Mouse (Mus musculus): Measurements from ENCODE around the gene Grb7. TPM values are rescaled to one million over a fixed set of nuclear protein-coding genes. Genes with fewer than 3 reads are reported as not detected.

Grb7 gene
- total and polyA plus RNA-seq, 3 experiments = 4.5 to 11.5 (median 8.0) TPM

- no peak for TF ChIP-seq NELFE (IDR thresholded peaks at IDR 0.05; ENCODE audit: low read depth, low read length)
Measured at GRCm38 (mm10) chr11:98492959-98493358, 46.8 kb downstream of the Grb7 start (continued).

- H3K4me1 ChIP-seq (ENCODE audit: control insufficient read depth in 1 of 2, insufficient read depth in 2 of 2) = peaks cover 38 to 98% of the 10 kb centered on the region in 2 experiments
- no peaks in the 10 kb centered on the region for H3K9me3 ChIP-seq (replicated peaks; ENCODE audit: low read length)
- peak overlapping the region; percentile 11 to 33 (median 25) for H3K4me3 ChIP-seq (replicated peaks in 1 of 3; ENCODE audit: low read depth in 2 of 3, low read length in 2 of 3, poor library complexity in 1 of 3)
- dilution Hi-C loops (cut with MboI; ENCODE audit: extremely low pct_ligation_motif_present, extremely low pct_unique_long_range_greater_than_20kb, low sequenced_read_pairs) (no loop called here), in situ Hi-C loops (cut with MboI; ENCODE audit: low pct_ligation_motif_present, low pct_unique_long_range_greater_than_20kb, low sequenced_read_pairs) (no loop called here)
- TF ChIP-seq JUN (IDR thresholded peaks at IDR 0.05; ENCODE audit: insufficient read depth, low read depth, low read length) = no peak
- TF ChIP-seq CHD2 (IDR thresholded peaks at IDR 0.05; ENCODE audit: low read length) = 0 out of 2 replicates have a peak, but pooled peaks have one; percentile 7
- no peak for TF ChIP-seq KAT2A (IDR thresholded peaks at IDR 0.05; ENCODE audit: insufficient replicate concordance, low read length)
- TF ChIP-seq MAX (IDR thresholded peaks at IDR 0.05; ENCODE audit: low read length) = peak; percentile 8; the same call in 1 of the 2 replicates
- TF ChIP-seq MXI1 (IDR thresholded peaks at IDR 0.05; ENCODE audit: low read depth, low read length) = peak; percentile 80; the same call in 1 of the 2 replicates
- TF ChIP-seq ZMIZ1 (IDR thresholded peaks at IDR 0.05; ENCODE audit: low read depth, low read length) = peak; percentile 55; the same call in 1 of the 2 replicates
- peak; percentile 66; the same call in 1 of the 2 replicates for TF ChIP-seq TBP (conservative IDR thresholded peaks at IDR 0.05; ENCODE audit: low read depth, low read length)
- peak; percentile 83; the same call in 1 of the 2 replicates for TF ChIP-seq CHD1 (IDR thresholded peaks at IDR 0.05; ENCODE audit: low read depth, low read length)
- TF ChIP-seq ZKSCAN1 (IDR thresholded peaks at IDR 0.05; ENCODE audit: borderline replicate concordance, low read depth, low read length) = no peak
- no peak for TF ChIP-seq ZNF384 (IDR thresholded peaks at IDR 0.05; ENCODE audit: low read depth, low read length)
- no peak for TF ChIP-seq USF2 (conservative IDR thresholded peaks at IDR 0.05; ENCODE audit: low read depth, low read length)
- TF ChIP-seq EP300 (IDR thresholded peaks at IDR 0.05; ENCODE audit: low read length) = no peak
- no peak for TF ChIP-seq IRF4 (IDR thresholded peaks at IDR 0.05; ENCODE audit: low read depth, low read length)
- peak; percentile 17; the same call in 1 of the 2 replicates for TF ChIP-seq SIN3A (IDR thresholded peaks at IDR 0.05; ENCODE audit: low read length)
- 0 out of 2 replicates have a peak, but pooled peaks have one; percentile 9 for TF ChIP-seq MAZ (IDR thresholded peaks at IDR 0.05; ENCODE audit: low read depth, low read length)
- no peaks in the 10 kb centered on the region for H3K27me3 ChIP-seq (replicated peaks)
- H3K9ac ChIP-seq (ENCODE audit: insufficient read depth, low read depth) = peak overlapping the region; percentile 51
- peaks cover 51% of the 10 kb centered on the region for H3K79me2 ChIP-seq (replicated peaks; ENCODE audit: control insufficient read depth, extremely low read depth, insufficient read depth, poor library complexity, severe bottlenecking)
- H3K36me3 ChIP-seq (replicated peaks in 1 of 2; ENCODE audit: control insufficient read depth in 1 of 2, insufficient read depth in 1 of 2, low read length in 1 of 2) = peaks cover 24 to 39% of the 10 kb centered on the region in 2 experiments
- DNase-seq (ENCODE audit: extremely low read depth) = peak; percentile 66
- H3K27ac ChIP-seq (ENCODE audit: insufficient read depth, low read depth) = peak overlapping the region; percentile 95
- H3K4me2 ChIP-seq (ENCODE audit: insufficient read depth, low read depth, poor library complexity, severe bottlenecking) = peak overlapping the region; percentile 53
Measured at GRCm38 (mm10) chr11:98493394-98493793, 47.2 kb downstream of the Grb7 start.

GRCm38 (mm10) chr11:98495176-98495719 is 49.1 kb downstream of the Grb7 start:
- peak overlapping the region; percentile 51; the same call in 1 of the 2 replicates for H3K9ac ChIP-seq (ENCODE audit: insufficient read depth, low read depth)
- in situ Hi-C loops (cut with MboI; ENCODE audit: low pct_ligation_motif_present, low pct_unique_long_range_greater_than_20kb, low sequenced_read_pairs) = loop anchor here (5.0 kb wide), 1 partner anchor 37 kb away; no protein-coding TSS in a partner anchor
- H3K4me3 ChIP-seq (replicated peaks in 1 of 3; ENCODE audit: low read depth in 2 of 3, low read length in 2 of 3, poor library complexity in 1 of 3) = no peak overlapping the region
- H3K4me1 ChIP-seq (ENCODE audit: control insufficient read depth in 1 of 2, insufficient read depth in 2 of 2) = peaks cover 38 to 93% of the 10 kb centered on the region in 2 experiments
- H3K4me2 ChIP-seq (ENCODE audit: insufficient read depth, low read depth, poor library complexity, severe bottlenecking) = 0 out of 2 replicates have a peak overlapping the region, but pooled peaks have one; percentile 13
- H3K27me3 ChIP-seq (replicated peaks) = no peaks in the 10 kb centered on the region
- H3K9me3 ChIP-seq (replicated peaks; ENCODE audit: low read length) = no peaks in the 10 kb centered on the region
- DNase-seq (ENCODE audit: extremely low read depth) = no peak
- H3K36me3 ChIP-seq (replicated peaks in 1 of 2; ENCODE audit: control insufficient read depth in 1 of 2, insufficient read depth in 1 of 2, low read length in 1 of 2) = peaks cover 6 to 37% of the 10 kb centered on the region in 2 experiments
- dilution Hi-C loops (cut with MboI; ENCODE audit: extremely low pct_ligation_motif_present, extremely low pct_unique_long_range_greater_than_20kb, low sequenced_read_pairs) = no loop called here
- TF ChIP-seq ELF1 (IDR thresholded peaks at IDR 0.05; ENCODE audit: low read depth, low read length) = no peak
- peak; percentile 79 for TF ChIP-seq BHLHE40 (IDR thresholded peaks at IDR 0.05; ENCODE audit: low read depth, low read length)
- H3K27ac ChIP-seq (ENCODE audit: insufficient read depth, low read depth) = peak overlapping the region; percentile 95; the same call in 1 of the 2 replicates
- H3K79me2 ChIP-seq (replicated peaks; ENCODE audit: control insufficient read depth, extremely low read depth, insufficient read depth, poor library complexity, severe bottlenecking) = peaks cover 54% of the 10 kb centered on the region
